Mouse (Mus musculus): ENCODE data around the gene Apoe.

Gene Apoe

GRCm38 (mm10) chr7:19716055-19716682 lies 17.2 kb upstream of the Apoe start:
- no peak for DNase-seq (ENCODE audit: low spot score)

- peak; percentile 100 for DNase-seq (ENCODE audit: low spot score)
These were observed 16.5 kb upstream of the Apoe start, which contains the start of gene Tomm40 for GRCm38 (mm10) chr7:19715239-19716054. TSS of gene Tomm40 (minus strand) at chr7:19715438.

- no peak for DNase-seq (ENCODE audit: low spot score)
These were observed 15.8 kb upstream of the Apoe start for GRCm38 (mm10) chr7:19714836-19715235.

- no peak for DNase-seq (ENCODE audit: low spot score)
These were observed 14.6 kb upstream of the Apoe start for GRCm38 (mm10) chr7:19713598-19713997.

GRCm38 (mm10) chr7:19713196-19713595 lies 14.2 kb upstream of the Apoe start:
- DNase-seq (ENCODE audit: low spot score) = peak; percentile 44

- DNase-seq (ENCODE audit: low spot score) = no peak
These were observed 13.4 kb upstream of the Apoe start for GRCm38 (mm10) chr7:19712414-19712813.

GRCm38 (mm10) chr7:19710650-19711049 lies 11.7 kb upstream of the Apoe start:
- no peak for DNase-seq (ENCODE audit: low spot score)

GRCm38 (mm10) chr7:19705271-19705670 lies 6.3 kb upstream of the Apoe start:
- DNase-seq (ENCODE audit: low spot score) = no peak

GRCm38 (mm10) chr7:19704475-19704874 lies 5.5 kb upstream of the Apoe start:
- DNase-seq (ENCODE audit: low spot score) = no peak

- DNase-seq (ENCODE audit: low spot score) = no peak
These were observed 4.0 kb upstream of the Apoe start for GRCm38 (mm10) chr7:19702859-19703555.

GRCm38 (mm10) chr7:19701069-19701761 lies 2.2 kb upstream of the Apoe start:
- peak; percentile 50 for DNase-seq (ENCODE audit: low spot score)

- no peak for DNase-seq (ENCODE audit: low spot score)
These were observed 1.5 kb upstream of the Apoe start for GRCm38 (mm10) chr7:19700299-19701068.

- no peak for DNase-seq (ENCODE audit: low spot score)
These were observed 800 bp upstream of the Apoe start for GRCm38 (mm10) chr7:19699827-19700148.

- no peak for DNase-seq (ENCODE audit: low spot score)
These were observed 760 bp downstream of the Apoe start for GRCm38 (mm10) chr7:19697949-19698906.

GRCm38 (mm10) chr7:19696336-19696873 lies 2.6 kb downstream of the Apoe start:
- no peak for DNase-seq (ENCODE audit: low spot score)

- DNase-seq (ENCODE audit: low spot score) = no peak
These were observed 3.1 kb downstream of the Apoe start for GRCm38 (mm10) chr7:19695881-19696280.

GRCm38 (mm10) chr7:19695213-19695594 lies 3.8 kb downstream of the Apoe start:
- DNase-seq (ENCODE audit: low spot score) = no peak

GRCm38 (mm10) chr7:19694336-19695212 lies 4.4 kb downstream of the Apoe start:
- DNase-seq (ENCODE audit: low spot score) = no peak

GRCm38 (mm10) chr7:19693421-19693820 lies 5.6 kb downstream of the Apoe start:
- DNase-seq (ENCODE audit: low spot score) = no peak
